Mouse (Mus musculus) ES-Bruce4 (cell line): ENCODE data around the gene Pou6f2.

Experiments used
- CTCF ChIP-seq: IDR thresholded peaks from one replicate; pipeline ENCODE4 v1.8.1; 2011; ENCODE audit warnings: low read depth, low read length
- EP300 ChIP-seq: IDR thresholded peaks from 2 replicates; pipeline ENCODE4 v1.6.1; 2011; ENCODE audit warnings: low read depth, low read length; ENCODE audit not compliant: insufficient read depth
- POLR2A ChIP-seq: IDR thresholded peaks from one replicate; pipeline ENCODE4 v1.8.1; 2011; ENCODE audit warnings: low read length; ENCODE audit not compliant: insufficient read depth

- no peak for TF ChIP-seq CTCF
- TF ChIP-seq EP300, result no peak
- TF ChIP-seq POLR2A, result no peak
These were observed 192.8 kb downstream of the Pou6f2 start for GRCm38 (mm10) chr13:18204476-18205250.
